Mouse (Mus musculus) layer of hippocampus, adult 18-20 months (tissue): Measurements from ENCODE around the gene Ces2b. TPM values are rescaled to one million over a fixed set of nuclear protein-coding genes. Genes with fewer than 3 reads are reported as not detected.

Experiments used
- total RNA-seq, 2 experiments: library from RNA; stranded (reverse); gene quantifications; 2 replicates each; pipeline ENCODE4 v1.2.3; 2021

Gene Ces2b
- total RNA-seq, 2 experiments from 2014 or later = not detected

Other genes starting within 250 kb of the Ces2b start
- gene Pdp2, start 240.1 kb upstream of the Ces2b start, total RNA-seq = 1 to 10 TPM; 7.1 to 8.4 TPM
- gene Cdh16, start 207.2 kb upstream of the Ces2b start, total RNA-seq = not detected
- gene Rrad, start 200.2 kb upstream of the Ces2b start, total RNA-seq = 1 to 10 TPM in 1 of 2 experiments, under 1 TPM in 1; 0.89 to 2.0 TPM
- gene Ciao2b, start 189.6 kb upstream of the Ces2b start, total RNA-seq = 10 to 100 TPM; 24.6 to 31.6 TPM
- gene Ces2a, start 97.6 kb upstream of the Ces2b start, total RNA-seq = not detected
- not detected for gene Ces2c, start 15.5 kb downstream of the Ces2b start, total RNA-seq
- not detected for gene Ces2e, start 94.7 kb downstream of the Ces2b start, total RNA-seq
- not detected for gene Ces2f, start 115.8 kb downstream of the Ces2b start, total RNA-seq
- gene Ces2g, start 130.1 kb downstream of the Ces2b start, total RNA-seq = under 1 TPM in 1 of 2 experiments, not detected in 1; 0.27 TPM
- not detected for gene Ces2h, start 169.3 kb downstream of the Ces2b start, total RNA-seq
- gene Ces3a, start 217.0 kb downstream of the Ces2b start, total RNA-seq = not detected